Mouse (Mus musculus) limb, embryonic 15.5 days (tissue): ENCODE measurements at regions not wholly inside any gene's neighbourhood (a gene's known extent, or its start where the extent isn't known, plus 50 kb on each side); places are given as distances from the start of the nearest gene placed in this dataset.

Experiments
- ATAC-seq: fragments of 200-750 bp; cut with Nextera tagmentation; 2 replicates; pipeline ENCODE4 v1.8.0; 2017; ENCODE audit warnings: low read depth, moderate TSS enrichment; ENCODE audit not compliant: insufficient number of reproducible peaks, low FRiP score, low TSS enrichment
- H3K27ac ChIP-seq: fragments of 300-500 bp; sonication (generic); 2 replicates; pipeline ENCODE4 v1.5.1; 2015; ENCODE audit warnings: moderate library complexity, mild to moderate bottlenecking, inconsistent platforms
- H3K27me3 ChIP-seq: fragments of 300-500 bp; sonication (generic); 2 replicates; pipeline ENCODE4 v1.6.1; 2015; ENCODE audit warnings: inconsistent platforms
- H3K36me3 ChIP-seq: fragments of 300-500 bp; sonication (generic); 2 replicates; pipeline ENCODE4 v1.6.1; 2015; ENCODE audit warnings: inconsistent platforms
- H3K4me1 ChIP-seq: fragments of 300-500 bp; sonication (generic); 2 replicates; pipeline ENCODE4 v1.6.1; 2015; ENCODE audit warnings: inconsistent platforms
- H3K4me2 ChIP-seq: fragments of 300-500 bp; sonication (generic); 2 replicates; pipeline ENCODE4 v1.6.1; 2015; ENCODE audit warnings: mild to moderate bottlenecking, inconsistent platforms
- H3K4me3 ChIP-seq: fragments of 300-500 bp; sonication (generic); 2 replicates; pipeline ENCODE4 v1.5.1; 2015; ENCODE audit warnings: mild to moderate bottlenecking, inconsistent platforms
- H3K9ac ChIP-seq: fragments of 300-500 bp; sonication (generic); 2 replicates; pipeline ENCODE4 v1.6.1; 2015; ENCODE audit warnings: inconsistent platforms
- H3K9me3 ChIP-seq: fragments of 300-500 bp; sonication (generic); 2 replicates; pipeline ENCODE4 v1.6.1; 2016; ENCODE audit warnings: inconsistent platforms
- WGBS: fragments of 180-500 bp; shearing (Covaris S2); methylation state at CpG from one replicate; pipeline ENCODE4 v1.1.7; 2015; 5-methylcytosine and 5-hydroxymethylcytosine counted together

- H3K27me3 ChIP-seq: no peaks in the 10 kb centered on the region
- no peak overlapping the region for H3K4me3 ChIP-seq
- H3K27ac ChIP-seq: no peak overlapping the region
- no peak overlapping the region for H3K4me2 ChIP-seq
- H3K4me1 ChIP-seq: no peaks in the 10 kb centered on the region; the same call in 1 of the 2 replicates
- H3K9ac ChIP-seq: no peak overlapping the region
- H3K36me3 ChIP-seq: no peaks in the 10 kb centered on the region
- no peaks in the 10 kb centered on the region for H3K9me3 ChIP-seq
- no peak for ATAC-seq
Observed at GRCm38 (mm10) chr15:11607489-11607888, 208.0 kb upstream of the Tars start.

GRCm38 (mm10) chr15:11605677-11606076 is 206.2 kb upstream of the Tars start:
- H3K9ac ChIP-seq: no peak overlapping the region
- no peaks in the 10 kb centered on the region for H3K9me3 ChIP-seq
- no peak overlapping the region for H3K4me3 ChIP-seq
- H3K27me3 ChIP-seq: no peaks in the 10 kb centered on the region
- 86% methylated on average over 4 of the region's 4 CpGs for WGBS
- H3K4me1 ChIP-seq: no peaks in the 10 kb centered on the region
- H3K36me3 ChIP-seq: no peaks in the 10 kb centered on the region
- H3K27ac ChIP-seq: no peak overlapping the region
- no peak for ATAC-seq
- H3K4me2 ChIP-seq: no peak overlapping the region

- Histone ChIP-seq H3K4me3 (no peak overlapping the region), H3K9ac (no peak overlapping the region), H3K4me1 (no peaks in the 10 kb centered on the region), H3K9me3 (no peaks in the 10 kb centered on the region), H3K27me3 (no peaks in the 10 kb centered on the region), H3K27ac (no peak overlapping the region), H3K4me2 (no peak overlapping the region), H3K36me3 (no peaks in the 10 kb centered on the region)
- WGBS: 85% methylated on average over 6 of the region's 6 CpGs
- ATAC-seq: no peak
Observed at GRCm38 (mm10) chr15:11597021-11597420, 197.6 kb upstream of the Tars start.

GRCm38 (mm10) chr15:11590542-11591116 is 191.2 kb upstream of the Tars start:
- H3K36me3 ChIP-seq: no peaks in the 10 kb centered on the region
- no peak overlapping the region for H3K4me2 ChIP-seq
- no peak overlapping the region for H3K27ac ChIP-seq
- no peak overlapping the region for H3K4me3 ChIP-seq
- no peak for ATAC-seq
- H3K9ac ChIP-seq: no peak overlapping the region
- no peaks in the 10 kb centered on the region for H3K9me3 ChIP-seq
- H3K27me3 ChIP-seq: no peaks in the 10 kb centered on the region
- 38% methylated on average over 9 of the region's 9 CpGs for WGBS
- no peaks in the 10 kb centered on the region for H3K4me1 ChIP-seq

- Histone ChIP-seq H3K27ac (no peak overlapping the region), H3K9ac (no peak overlapping the region), H3K4me1 (no peaks in the 10 kb centered on the region), H3K36me3 (no peaks in the 10 kb centered on the region), H3K4me3 (no peak overlapping the region), H3K4me2 (no peak overlapping the region), H3K27me3 (no peaks in the 10 kb centered on the region), H3K9me3 (no peaks in the 10 kb centered on the region)
- ATAC-seq: no peak
- 53% methylated on average over 7 of the region's 7 CpGs for WGBS
Observed at GRCm38 (mm10) chr15:11589795-11590194, 190.3 kb upstream of the Tars start.

GRCm38 (mm10) chr15:11586384-11586783 is 186.9 kb upstream of the Tars start:
- Histone ChIP-seq H3K4me3 (no peak overlapping the region), H3K27ac (no peak overlapping the region), H3K9ac (no peak overlapping the region), H3K36me3 (no peaks in the 10 kb centered on the region), H3K4me1 (no peaks in the 10 kb centered on the region), H3K9me3 (no peaks in the 10 kb centered on the region), H3K4me2 (no peak overlapping the region), H3K27me3 (no peaks in the 10 kb centered on the region)
- ATAC-seq: no peak
- WGBS: 87% methylated on average over 2 of the region's 2 CpGs

GRCm38 (mm10) chr15:11584155-11584554 is 184.7 kb upstream of the Tars start:
- no peaks in the 10 kb centered on the region for H3K4me1 ChIP-seq
- H3K27me3 ChIP-seq: no peaks in the 10 kb centered on the region
- H3K9ac ChIP-seq: no peak overlapping the region
- H3K4me3 ChIP-seq: no peak overlapping the region
- 77% methylated on average over 2 of the region's 2 CpGs for WGBS
- no peaks in the 10 kb centered on the region for H3K36me3 ChIP-seq
- no peak overlapping the region for H3K4me2 ChIP-seq
- H3K27ac ChIP-seq: no peak overlapping the region
- no peaks in the 10 kb centered on the region for H3K9me3 ChIP-seq
- no peak for ATAC-seq

GRCm38 (mm10) chr15:11578331-11578730 is 178.9 kb upstream of the Tars start:
- Histone ChIP-seq H3K9ac (no peak overlapping the region), H3K4me2 (no peak overlapping the region), H3K27me3 (no peaks in the 10 kb centered on the region), H3K27ac (no peak overlapping the region), H3K36me3 (no peaks in the 10 kb centered on the region), H3K9me3 (no peaks in the 10 kb centered on the region), H3K4me1 (no peaks in the 10 kb centered on the region), H3K4me3 (no peak overlapping the region)
- ATAC-seq: no peak
- 74% methylated on average over 1 of the region's 1 CpGs for WGBS

GRCm38 (mm10) chr15:11574359-11574758 is 174.9 kb upstream of the Tars start:
- H3K4me1 ChIP-seq: no peaks in the 10 kb centered on the region
- H3K27me3 ChIP-seq: no peaks in the 10 kb centered on the region
- no peak overlapping the region for H3K27ac ChIP-seq
- no peaks in the 10 kb centered on the region for H3K9me3 ChIP-seq
- WGBS: 95% methylated on average over 2 of the region's 2 CpGs
- ATAC-seq: no peak
- H3K4me2 ChIP-seq: no peak overlapping the region
- no peak overlapping the region for H3K9ac ChIP-seq
- no peaks in the 10 kb centered on the region for H3K36me3 ChIP-seq
- no peak overlapping the region for H3K4me3 ChIP-seq

GRCm38 (mm10) chr15:11573496-11573895 is 174.0 kb upstream of the Tars start:
- Histone ChIP-seq H3K27me3 (no peaks in the 10 kb centered on the region), H3K4me2 (no peak overlapping the region), H3K4me3 (no peak overlapping the region), H3K4me1 (no peaks in the 10 kb centered on the region), H3K9me3 (no peaks in the 10 kb centered on the region), H3K9ac (no peak overlapping the region), H3K27ac (no peak overlapping the region), H3K36me3 (no peaks in the 10 kb centered on the region)
- WGBS: 67% methylated on average over 2 of the region's 2 CpGs
- no peak for ATAC-seq

- H3K4me2 ChIP-seq: no peak overlapping the region
- H3K4me3 ChIP-seq: no peak overlapping the region
- H3K9ac ChIP-seq: no peak overlapping the region
- no peaks in the 10 kb centered on the region for H3K27me3 ChIP-seq
- H3K4me1 ChIP-seq: no peaks in the 10 kb centered on the region
- ATAC-seq: no peak
- H3K9me3 ChIP-seq: no peaks in the 10 kb centered on the region
- no peaks in the 10 kb centered on the region for H3K36me3 ChIP-seq
- 67% methylated on average over 4 of the region's 4 CpGs for WGBS
- H3K27ac ChIP-seq: no peak overlapping the region
Observed at GRCm38 (mm10) chr15:11572063-11572462, 172.6 kb upstream of the Tars start.

- Histone ChIP-seq H3K9ac (no peak overlapping the region), H3K9me3 (no peaks in the 10 kb centered on the region), H3K36me3 (no peaks in the 10 kb centered on the region), H3K27ac (peak overlapping the region; percentile 19; the same call in 1 of the 2 replicates), H3K4me1 (peaks cover 8% of the 10 kb centered on the region; the same call in 1 of the 2 replicates), H3K27me3 (no peaks in the 10 kb centered on the region), H3K4me2 (0 out of 2 replicates have a peak overlapping the region, but pooled peaks have one; percentile 12), H3K4me3 (no peak overlapping the region)
- WGBS: 20% methylated on average over 10 of the region's 10 CpGs
- ATAC-seq: no peak
Observed at GRCm38 (mm10) chr15:11565503-11566031, 166.1 kb upstream of the Tars start.

- Histone ChIP-seq H3K36me3 (no peaks in the 10 kb centered on the region), H3K4me1 (no peaks in the 10 kb centered on the region), H3K4me2 (no peak overlapping the region), H3K27ac (no peak overlapping the region), H3K9ac (no peak overlapping the region), H3K9me3 (no peaks in the 10 kb centered on the region), H3K27me3 (no peaks in the 10 kb centered on the region), H3K4me3 (no peak overlapping the region)
- WGBS: 87% methylated on average over 2 of the region's 2 CpGs
- ATAC-seq: no peak
Observed at GRCm38 (mm10) chr15:11552568-11552967, 153.1 kb upstream of the Tars start.
